Mouse (Mus musculus): ENCODE results near the gene Pcbd1. TPM values are rescaled to one million over a fixed set of nuclear protein-coding genes. Genes with fewer than 3 reads are reported as not detected.
"Not testable (repeated sequence)": the region's sequence is repeated elsewhere in the genome, so short reads cannot be mapped to it uniquely, and the experiment has no call there.

The Pcbd1 gene
- total RNA-seq, 2 experiments from 2014 or later: 9.3 to 15.6 TPM

- DNase-seq (ENCODE audit: extremely low spot score in 1 of 2, low spot score in 1 of 2): no peak
Observed at GRCm38 (mm10) chr10:61088468-61088867, 663 bp upstream of the Pcbd1 start.

DNA sequence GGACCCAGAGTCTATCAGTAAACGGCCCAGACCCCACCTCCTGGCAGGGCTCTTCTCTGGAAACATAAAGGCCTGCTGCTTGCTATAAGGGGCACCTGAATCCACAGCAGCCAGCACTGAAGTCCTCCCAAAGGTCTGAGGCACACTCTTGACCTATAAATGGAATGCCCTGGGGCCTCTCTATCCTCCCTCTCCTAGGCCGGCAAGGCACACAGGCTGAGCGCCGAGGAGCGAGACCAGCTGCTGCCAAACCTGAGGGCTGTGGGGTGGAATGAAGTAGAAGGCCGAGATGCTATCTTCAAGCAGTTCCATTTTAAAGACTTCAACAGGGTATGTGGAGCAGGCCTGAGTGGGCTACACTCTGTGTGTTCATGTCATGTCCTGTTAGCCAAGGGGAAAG is 2.7 kb downstream of the Pcbd1 start:
- no peak for DNase-seq (ENCODE audit: extremely low spot score in 1 of 2, low spot score in 1 of 2)

- no peak for DNase-seq (ENCODE audit: extremely low spot score in 1 of 2, low spot score in 1 of 2)
Observed at GRCm38 (mm10) chr10:61103564-61104114, 14.5 kb downstream of the Pcbd1 start.

- DNase-seq (ENCODE audit: extremely low spot score in 1 of 2, low spot score in 1 of 2): no peak
Observed at GRCm38 (mm10) chr10:61114246-61114720, 25.2 kb downstream of the Pcbd1 start.

- not testable (repeated sequence) for DNase-seq (ENCODE audit: extremely low spot score in 1 of 2, low spot score in 1 of 2)
Observed at GRCm38 (mm10) chr10:61121732-61122131, 32.6 kb downstream of the Pcbd1 start.

DNA sequence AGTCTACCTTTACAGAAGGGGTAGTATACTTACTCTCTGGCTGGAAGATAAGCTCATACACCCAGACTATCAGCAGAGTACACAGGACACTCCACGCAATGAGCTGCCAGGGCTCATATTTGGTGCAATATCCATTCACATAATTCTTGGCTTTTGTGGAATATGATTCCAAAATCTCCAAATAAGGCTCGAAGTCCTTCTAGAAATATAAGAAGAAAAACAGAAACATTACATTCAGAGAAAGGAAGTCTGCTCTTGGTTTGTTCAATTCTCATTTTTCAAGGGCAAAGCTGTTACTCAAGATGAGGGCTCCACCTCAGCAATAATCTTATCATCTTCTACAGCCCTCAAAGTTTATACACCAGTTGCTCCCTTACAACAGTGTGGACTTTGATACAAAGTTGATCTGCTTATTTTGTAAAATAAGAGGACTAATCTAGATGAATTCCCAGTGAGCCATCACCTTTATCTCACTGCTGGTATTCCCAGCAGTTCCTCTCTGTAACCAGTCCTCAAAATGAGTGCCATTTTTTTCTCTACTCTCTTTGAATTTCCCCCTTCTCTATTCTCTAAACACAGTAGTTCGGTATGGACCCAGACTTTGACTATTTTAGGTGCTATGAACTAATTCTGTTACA is 34.3 kb downstream of the Pcbd1 start:
- DNase-seq (ENCODE audit: extremely low spot score in 1 of 2, low spot score in 1 of 2): no peak

DNA sequence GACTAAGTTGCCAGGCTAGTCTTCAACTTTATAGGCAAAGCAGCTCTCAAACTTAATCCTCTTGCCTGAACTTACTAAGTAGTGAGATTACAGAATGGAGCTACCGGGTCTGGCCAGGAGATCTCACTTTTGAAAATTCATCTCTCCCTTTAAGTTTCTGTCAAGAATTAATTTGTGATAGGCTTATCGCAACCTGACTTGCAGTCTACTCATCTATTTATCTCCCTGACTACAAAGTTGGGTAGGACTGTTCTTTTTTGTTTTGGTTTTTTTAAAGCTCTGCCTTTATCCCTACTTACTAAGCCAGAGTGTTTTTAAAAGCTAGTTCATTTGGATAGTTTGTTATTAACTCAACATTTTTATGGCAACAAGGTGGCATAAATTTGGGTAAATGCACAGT is 35.3 kb downstream of the Pcbd1 start:
- DNase-seq (ENCODE audit: extremely low spot score in 1 of 2, low spot score in 1 of 2): no peak

DNA sequence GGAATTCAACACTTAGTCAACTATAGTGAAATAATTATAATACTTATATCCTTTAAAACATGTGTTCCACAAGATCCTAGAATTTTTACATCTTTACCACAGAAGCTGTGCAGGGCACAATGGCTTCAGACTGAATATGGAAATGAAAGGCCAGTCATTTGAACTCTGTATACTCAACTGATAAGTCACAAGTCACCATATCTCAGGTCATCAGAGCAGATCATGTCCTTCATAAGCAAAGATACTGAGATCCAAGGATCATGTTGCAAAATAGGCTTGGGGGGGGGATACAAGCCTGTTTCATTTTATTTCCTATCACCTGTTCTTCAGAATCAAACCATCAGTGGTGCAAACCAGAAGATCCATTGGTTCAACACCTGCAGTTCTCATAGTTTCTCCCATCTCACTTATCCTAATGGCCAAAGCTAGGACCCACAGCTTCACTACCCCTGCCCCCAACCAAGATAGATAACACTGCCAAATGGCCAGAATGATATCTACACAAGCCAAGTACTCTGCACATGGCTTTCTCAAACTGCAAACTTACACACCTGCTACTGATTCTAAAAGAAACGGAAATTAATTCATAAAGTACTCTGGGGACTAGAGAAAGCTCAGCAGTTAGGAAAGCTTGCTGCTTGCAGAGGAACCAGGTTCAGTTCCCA is 39.7 kb downstream of the Pcbd1 start:
- no peak for DNase-seq (ENCODE audit: extremely low spot score in 1 of 2, low spot score in 1 of 2)

GRCm38 (mm10) chr10:61130959-61131358 is 41.8 kb downstream of the Pcbd1 start:
- DNase-seq (ENCODE audit: extremely low spot score in 1 of 2, low spot score in 1 of 2): no peak

DNA sequence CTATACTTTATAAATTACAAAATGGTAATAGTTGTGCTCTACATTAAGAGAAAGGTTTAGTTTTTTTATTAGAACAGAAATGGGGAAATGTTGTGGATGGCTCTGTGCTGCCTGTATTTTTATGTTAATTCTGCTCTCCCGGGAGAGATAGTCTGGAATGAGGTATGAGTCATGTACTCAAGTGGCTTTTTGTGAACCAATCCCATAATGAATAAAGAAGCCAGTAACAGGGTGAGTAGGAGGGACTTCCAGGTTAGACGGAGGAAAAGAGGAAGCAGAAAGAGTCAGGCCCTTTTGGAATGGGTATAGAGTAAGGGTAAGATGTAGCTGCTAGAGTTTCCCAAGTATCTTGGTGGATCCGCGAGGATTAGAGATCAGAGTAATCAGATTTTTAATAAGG is 44.9 kb downstream of the Pcbd1 start:
- DNase-seq (ENCODE audit: extremely low spot score in 1 of 2, low spot score in 1 of 2): no peak

- DNase-seq (ENCODE audit: extremely low spot score in 1 of 2, low spot score in 1 of 2): no peak
Observed at GRCm38 (mm10) chr10:61135226-61135839, 46.2 kb downstream of the Pcbd1 start.

DNA sequence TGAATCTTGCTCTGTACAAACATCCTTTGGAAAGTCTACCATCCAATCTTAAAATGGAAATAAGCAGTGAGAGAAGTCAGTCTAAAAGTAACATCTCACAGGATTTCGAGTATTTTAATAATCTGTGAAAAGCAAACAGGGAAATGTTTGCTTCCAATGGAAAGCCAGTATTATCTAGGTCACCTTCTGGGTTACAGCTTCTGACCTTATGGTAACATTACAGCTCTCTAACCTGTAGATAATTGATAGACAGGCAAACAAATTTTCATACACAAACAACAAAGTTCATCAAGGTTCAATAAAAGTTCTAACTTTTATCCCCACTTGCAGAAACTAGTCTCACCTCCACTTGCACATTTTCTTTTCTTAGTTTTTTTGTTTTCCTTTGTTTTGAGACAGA is 48.4 kb downstream of the Pcbd1 start:
- no peak for DNase-seq (ENCODE audit: extremely low spot score in 1 of 2, low spot score in 1 of 2)

DNA sequence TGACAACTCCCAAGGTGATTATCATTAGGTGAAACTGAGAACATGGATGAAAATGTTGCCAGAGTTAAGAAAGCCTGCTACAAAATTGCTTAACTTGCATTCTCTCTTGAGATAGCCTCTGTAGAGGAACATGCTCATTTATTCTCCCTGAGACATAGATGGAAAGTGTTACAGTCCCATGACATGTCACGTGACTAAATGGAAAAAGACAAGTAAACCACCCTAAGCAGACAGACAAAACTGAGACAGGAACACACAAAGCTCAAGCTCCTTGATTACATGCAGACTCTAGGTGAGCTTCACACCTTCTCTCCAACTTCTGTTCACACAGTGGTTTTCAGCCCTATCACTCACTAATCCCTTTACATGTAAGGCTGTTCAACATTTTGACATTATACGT is 54.2 kb downstream of the Pcbd1 start:
- no peak for DNase-seq (ENCODE audit: extremely low spot score in 1 of 2, low spot score in 1 of 2)

Small RNAs within 50 kb of the gene (microRNA-seq; reads per million reads assigned to microRNA genes)
- gene Gm44308: 0 reads per million in 2 experiments

Other genes with a start within 250 kb of the Pcbd1 start
- gene Sgpl1, start 58.4 kb downstream of the Pcbd1 start, total RNA-seq (2021): 10 to 100 TPM; 18.0 to 22.1 TPM
- 10 to 100 TPM in 1 of 2 experiments, 1 to 10 TPM in 1; 9.6 to 16.1 TPM for gene Tbata, start 82.6 kb downstream of the Pcbd1 start, total RNA-seq (2021)
- 1 to 10 TPM; 1.3 TPM for gene Adamts14, start 184.1 kb downstream of the Pcbd1 start, total RNA-seq (2021)
- gene Prf1, start 208.5 kb downstream of the Pcbd1 start, total RNA-seq (2021): not detected

Measured in layer of hippocampus, postnatal 25 days (tissue).